Mouse (Mus musculus) cerebellum, adult 2 months (tissue): ENCODE measurements around the gene Cyp2w1.

Experiments used
- CTCF ChIP-seq: fragments of 200-500 bp; IDR thresholded peaks from 2 replicates; pipeline ENCODE4 v1.5.1; 2011; ENCODE audit warnings: low read depth, mild to moderate bottlenecking, control low read depth, low read length, moderate library complexity, borderline replicate concordance; ENCODE audit not compliant: insufficient read depth
- POLR2A ChIP-seq: fragments of 200-500 bp; IDR thresholded peaks from 2 replicates; pipeline ENCODE4 v1.6.1; 2011; ENCODE audit warnings: low read length, control low read depth, borderline replicate concordance; ENCODE audit not compliant: insufficient read depth

DNA sequence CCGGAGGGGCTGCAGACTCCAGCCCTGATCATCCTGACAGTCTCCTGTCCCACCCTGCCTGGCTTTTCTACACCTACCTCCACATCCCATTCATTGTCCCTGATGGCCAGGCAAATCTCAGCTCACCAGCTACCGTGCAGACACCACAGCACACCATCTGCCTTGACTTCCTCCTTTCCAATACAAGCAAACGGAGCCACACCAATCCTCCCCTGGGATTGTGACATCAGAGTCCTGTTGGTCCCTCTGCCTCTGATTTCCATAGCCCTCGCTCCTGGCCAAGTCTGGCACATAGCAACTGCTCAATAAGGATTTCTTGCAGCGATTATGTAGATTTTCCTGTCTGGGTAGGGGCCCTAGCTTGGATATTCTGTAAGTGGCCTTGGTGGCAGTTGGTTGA lies 1.3 kb upstream of the Cyp2w1 start, which contains the start of gene Cox19:
- TF ChIP-seq CTCF (no peak), POLR2A (no peak)
